Comparison of ENCODE assay signal across 10 mouse cellular contexts in the genomic region with DNA sequence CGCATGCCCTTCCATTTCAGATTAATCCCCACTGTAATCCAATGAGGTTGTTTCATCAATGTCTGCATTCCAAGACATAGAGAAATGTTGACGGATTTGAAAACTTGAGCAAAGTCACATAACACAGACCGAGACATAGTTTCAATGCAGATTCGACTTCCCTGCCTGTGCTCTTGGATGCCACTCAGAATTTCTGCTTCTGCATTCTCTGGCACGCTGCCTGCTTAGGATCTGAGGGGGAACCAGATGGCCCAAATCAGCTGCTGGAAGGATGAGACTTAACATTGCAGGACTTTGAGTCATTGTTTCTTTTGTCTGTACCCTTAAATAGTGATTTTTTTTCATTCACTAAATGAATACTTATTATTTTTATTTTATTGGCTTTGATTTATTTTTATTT.
DNase-seq lines count a peak whose midpoint lies in the region; ATAC-seq and TF ChIP-seq lines count a peak whose summit lies in the region.
"Had no signal": no experiment of that assay in that cellular context is flagged by ENCODE, and none has a peak within 500 bp of the region (broad histone marks: within the 10 kb centered on the region; RNA-seq: fewer than 3 reads in every experiment).

No protein-coding gene starts in this region.

- H3K4me2 ChIP-seq in stomach, postnatal 0 days (replicated peaks; ENCODE audit: low read depth): no peak overlapping the region
- H3K4me2 ChIP-seq in kidney, embryonic 14.5 days (replicated peaks; ENCODE audit: low read depth, low read length): no peak overlapping the region
- H3K4me2 ChIP-seq: embryonic facial prominence, embryonic 13.5 days; limb, embryonic 12.5 days had no signal

- H3K4me3 ChIP-seq in stomach, postnatal 0 days (ENCODE audit: low read depth, low read length): no peak overlapping the region
- H3K4me3 ChIP-seq in kidney, embryonic 14.5 days (ENCODE audit: low read length): no peak overlapping the region
- H3K4me3 ChIP-seq: embryonic facial prominence, embryonic 13.5 days; limb, embryonic 12.5 days had no signal

- TF ChIP-seq EP300 in stomach, postnatal 0 days (optimal IDR thresholded peaks at IDR 0.05): no peak

- H3K27me3 ChIP-seq in stomach, postnatal 0 days (ENCODE audit: control insufficient read depth, insufficient read depth, low read length): no peaks in the 10 kb centered on the region
- H3K27me3 ChIP-seq in kidney, embryonic 14.5 days (ENCODE audit: control insufficient read depth, insufficient read depth, low read length): no peaks in the 10 kb centered on the region
- H3K27me3 ChIP-seq: embryonic facial prominence, embryonic 13.5 days; limb, embryonic 12.5 days had no signal

- DNase-seq in gastrocnemius, postnatal 4 days (ENCODE audit: low spot score in 2 of 2): peak; percentile 24 to 69
- no peak for DNase-seq in gastrocnemius, postnatal 36 days
- peak; percentile 58 for DNase-seq in urinary bladder, postnatal 14 days (ENCODE audit: low spot score)
- no peak for DNase-seq in urinary bladder, adult 18-20 months (ENCODE audit: low spot score in 2 of 2)
- peak; percentile 66 for DNase-seq in layer of hippocampus, postnatal 36 days
- peak; percentile 19 for DNase-seq in stomach, postnatal 0 days (ENCODE audit: low spot score)
- no peak for DNase-seq in adrenal gland, adult 8-10 months

- TF ChIP-seq CTCF in stomach, postnatal 0 days (IDR thresholded peaks at IDR 0.05; ENCODE audit: low read depth): no peak

- intact Hi-C loops in gastrocnemius, postnatal 36 days (cut with DNase I): no loop called here

- no peaks in the 10 kb centered on the region for H3K4me1 ChIP-seq in stomach, postnatal 0 days (replicated peaks; ENCODE audit: control insufficient read depth, insufficient read depth)
- H3K4me1 ChIP-seq in kidney, embryonic 14.5 days (ENCODE audit: control insufficient read depth, insufficient read depth, low read length): no peaks in the 10 kb centered on the region
- H3K4me1 ChIP-seq: embryonic facial prominence, embryonic 13.5 days; limb, embryonic 12.5 days had no signal

- no peaks in the 10 kb centered on the region for H3K9me3 ChIP-seq in stomach, postnatal 0 days (ENCODE audit: control insufficient read depth, low read length)
- H3K9me3 ChIP-seq in kidney, embryonic 14.5 days (ENCODE audit: control insufficient read depth, low read length): no peaks in the 10 kb centered on the region
- H3K9me3 ChIP-seq: embryonic facial prominence, embryonic 13.5 days; limb, embryonic 12.5 days had no signal

- no peak for ATAC-seq in stomach, postnatal 0 days (ENCODE audit: low FRiP score, low TSS enrichment)
- ATAC-seq in kidney, embryonic 14.5 days (ENCODE audit: low FRiP score, low TSS enrichment): no peak

- WGBS in stomach, postnatal 0 days: 31% methylated on average over 5 of the region's 5 CpGs
- WGBS in kidney, embryonic 14.5 days: 76% methylated on average over 5 of the region's 5 CpGs

- H3K9ac ChIP-seq in stomach, postnatal 0 days (ENCODE audit: low read length): no peak overlapping the region
- no peak overlapping the region for H3K9ac ChIP-seq in kidney, embryonic 14.5 days (ENCODE audit: low read depth, low read length)
- H3K9ac ChIP-seq: embryonic facial prominence, embryonic 13.5 days; limb, embryonic 12.5 days had no signal

- H3K27ac ChIP-seq in stomach, postnatal 0 days (replicated peaks): no peak overlapping the region
- no peak overlapping the region for H3K27ac ChIP-seq in kidney, embryonic 14.5 days (ENCODE audit: low read depth, low read length)
- H3K27ac ChIP-seq: embryonic facial prominence, embryonic 13.5 days; limb, embryonic 12.5 days had no signal

- H3K36me3 ChIP-seq in stomach, postnatal 0 days (ENCODE audit: control insufficient read depth, insufficient read depth, low read length): no peaks in the 10 kb centered on the region
- H3K36me3 ChIP-seq in kidney, embryonic 14.5 days (ENCODE audit: control insufficient read depth, insufficient read depth, low read length): no peaks in the 10 kb centered on the region
- H3K36me3 ChIP-seq: embryonic facial prominence, embryonic 13.5 days; limb, embryonic 12.5 days had no signal

Comparison
In these comparisons a context has a peak if more than half of its experiments do, and no peak if none do; other contexts are left out.
1. DNase-seq: peak in gastrocnemius, postnatal 4 days (2 of 2), urinary bladder, postnatal 14 days (single experiment), layer of hippocampus, postnatal 36 days (2 of 2) and stomach, postnatal 0 days (single experiment); none in gastrocnemius, postnatal 36 days (0 of 2), urinary bladder, adult 18-20 months (0 of 2) and adrenal gland, adult 8-10 months (single experiment).